Mouse (Mus musculus) bone marrow macrophage, adult 2 months (primary cell): ENCODE measurements around the gene Hoxd13.

ENCODE experiments used
- CTCF ChIP-seq: IDR thresholded peaks from 2 replicates; pipeline ENCODE4 v1.5.1; 2012; ENCODE audit warnings: low read depth, mild to moderate bottlenecking, low read length, moderate library complexity
- POLR2A ChIP-seq: IDR thresholded peaks from 2 replicates; pipeline ENCODE4 v1.6.1; 2012; ENCODE audit warnings: mild to moderate bottlenecking, low read depth, low read length, borderline replicate concordance

- no peak for TF ChIP-seq POLR2A
- TF ChIP-seq CTCF, result no peak
These were observed 34.7 kb downstream of the Hoxd13 start for GRCm38 (mm10) chr2:74702820-74703219.
